Mouse (Mus musculus): ENCODE data around the gene Dmc1.
A peak's percentile ranks its signal among the peaks of the same experiment; 100 is the strongest.

The Dmc1 gene

GRCm38 (mm10) chr15:79562417-79562816, 42.5 kb downstream of the Dmc1 start:
- peak; percentile 21 for DNase-seq (ENCODE audit: low spot score)

GRCm38 (mm10) chr15:79559649-79560048, 45.3 kb downstream of the Dmc1 start:
- no peak for DNase-seq (ENCODE audit: low spot score)

GRCm38 (mm10) chr15:79552566-79552965, 52.3 kb downstream of the Dmc1 start:
- no peak for DNase-seq (ENCODE audit: low spot score)

GRCm38 (mm10) chr15:79548226-79548625, 56.7 kb downstream of the Dmc1 start:
- DNase-seq (ENCODE audit: low spot score): no peak

- DNase-seq (ENCODE audit: low spot score): no peak
Observed at GRCm38 (mm10) chr15:79547289-79547820, 57.6 kb downstream of the Dmc1 start.

GRCm38 (mm10) chr15:79546410-79547288, 58.3 kb downstream of the Dmc1 start, which contains the start of gene Ddx17:
Gene Ddx17 (minus strand): TSS chr15:79546741.
- peak; percentile 98 for DNase-seq (ENCODE audit: low spot score)

GRCm38 (mm10) chr15:79545921-79546399, 58.9 kb downstream of the Dmc1 start:
- DNase-seq (ENCODE audit: low spot score): peak; percentile 47

GRCm38 (mm10) chr15:79545496-79545895, 59.4 kb downstream of the Dmc1 start:
- no peak for DNase-seq (ENCODE audit: low spot score)

GRCm38 (mm10) chr15:79543968-79544367, 60.9 kb downstream of the Dmc1 start:
- DNase-seq (ENCODE audit: low spot score): no peak

GRCm38 (mm10) chr15:79533796-79534195, 71.1 kb downstream of the Dmc1 start:
- DNase-seq (ENCODE audit: low spot score): no peak

- no peak for DNase-seq (ENCODE audit: low spot score)
Observed at GRCm38 (mm10) chr15:79529935-79530334, 75.0 kb downstream of the Dmc1 start.

- no peak for DNase-seq (ENCODE audit: low spot score)
Observed at GRCm38 (mm10) chr15:79527991-79528639, 76.8 kb downstream of the Dmc1 start.

- no peak for DNase-seq (ENCODE audit: low spot score)
Observed at GRCm38 (mm10) chr15:79527192-79527591, 77.7 kb downstream of the Dmc1 start.

- no peak for DNase-seq (ENCODE audit: low spot score)
Observed at GRCm38 (mm10) chr15:79525979-79526768, 78.7 kb downstream of the Dmc1 start.

GRCm38 (mm10) chr15:79525564-79525963, 79.3 kb downstream of the Dmc1 start:
- DNase-seq (ENCODE audit: low spot score): no peak

GRCm38 (mm10) chr15:79519400-79520220, 85.3 kb downstream of the Dmc1 start:
- no peak for DNase-seq (ENCODE audit: low spot score)

GRCm38 (mm10) chr15:79518571-79518970, 86.3 kb downstream of the Dmc1 start:
- DNase-seq (ENCODE audit: low spot score): no peak

- DNase-seq (ENCODE audit: low spot score): no peak
Observed at GRCm38 (mm10) chr15:79517710-79518109, 87.2 kb downstream of the Dmc1 start.

GRCm38 (mm10) chr15:79516171-79517096, 88.5 kb downstream of the Dmc1 start, which contains the start of gene Kdelr3:
Gene Kdelr3 (plus strand): TSS chr15:79516411.
- DNase-seq (ENCODE audit: low spot score): no peak

GRCm38 (mm10) chr15:79513940-79514339, 91.0 kb downstream of the Dmc1 start:
- DNase-seq (ENCODE audit: low spot score): no peak

All from layer of hippocampus, adult 11-12 months (tissue).